Mouse (Mus musculus) E14TG2a.4 (cell line): ENCODE measurements around the gene Dusp18.
A peak's percentile ranks its signal among the peaks of the same experiment; 100 is the strongest.

Source experiments
- H3K27me3 ChIP-seq: 2 replicates; pipeline ENCODE4 v1.6.1; 2014; ENCODE audit warnings: low read length, control low read depth; ENCODE audit not compliant: insufficient read depth
- H3K36me3 ChIP-seq: 2 replicates; pipeline ENCODE4 v1.6.1; 2014; ENCODE audit warnings: low read length, control low read depth; ENCODE audit not compliant: insufficient read depth
- H3K4me1 ChIP-seq: replicated peaks from 2 replicates; pipeline ENCODE4 v1.6.1; 2014; ENCODE audit warnings: low read depth, low read length, control low read depth
- H3K4me3 ChIP-seq: replicated peaks from 2 replicates; pipeline ENCODE4 v1.5.1; 2014; ENCODE audit warnings: mild to moderate bottlenecking, low read length
- H3K9me3 ChIP-seq: 2 replicates; pipeline ENCODE4 v1.6.1; 2014; ENCODE audit warnings: low read length, control low read depth
- CTCF ChIP-seq: conservative IDR thresholded peaks from 2 replicates; pipeline ENCODE4 v1.5.1; 2014; ENCODE audit warnings: low read length
- NANOG ChIP-seq: IDR thresholded peaks from 2 replicates; pipeline ENCODE4 v1.6.1; 2014; ENCODE audit warnings: borderline replicate concordance, low read length, mixed read lengths
- POU5F1 ChIP-seq: IDR thresholded peaks from 2 replicates; pipeline ENCODE4 v1.6.1; 2014; ENCODE audit warnings: low read length, borderline replicate concordance

Gene Dusp18

DNA sequence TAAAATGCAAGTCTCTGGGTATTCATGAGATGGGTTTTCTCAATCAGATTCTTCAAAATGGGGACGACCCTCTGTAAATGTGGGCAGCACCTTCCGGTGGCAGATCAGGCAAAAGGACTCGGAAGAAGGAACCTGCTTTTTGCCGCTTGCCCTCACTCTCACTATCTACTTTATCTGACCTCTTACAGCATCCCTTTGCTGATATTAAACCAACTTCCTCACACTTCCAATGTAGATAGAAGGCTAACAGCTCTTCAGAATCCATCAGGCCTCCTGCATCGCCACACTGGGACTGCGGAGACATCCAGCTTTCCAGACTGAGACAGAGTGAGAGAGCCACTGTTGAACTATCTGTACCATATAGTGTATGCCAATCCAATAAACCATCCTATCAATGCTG is 27.7 kb downstream of the Dusp18 start:
- Histone ChIP-seq H3K27me3 (no peaks in the 10 kb centered on the region), H3K4me1 (peaks cover 14% of the 10 kb centered on the region; the same call in 1 of the 2 replicates), H3K9me3 (no peaks in the 10 kb centered on the region), H3K4me3 (no peak overlapping the region), H3K36me3 (peaks cover 49% of the 10 kb centered on the region)
- TF ChIP-seq POU5F1, result no peak

DNA sequence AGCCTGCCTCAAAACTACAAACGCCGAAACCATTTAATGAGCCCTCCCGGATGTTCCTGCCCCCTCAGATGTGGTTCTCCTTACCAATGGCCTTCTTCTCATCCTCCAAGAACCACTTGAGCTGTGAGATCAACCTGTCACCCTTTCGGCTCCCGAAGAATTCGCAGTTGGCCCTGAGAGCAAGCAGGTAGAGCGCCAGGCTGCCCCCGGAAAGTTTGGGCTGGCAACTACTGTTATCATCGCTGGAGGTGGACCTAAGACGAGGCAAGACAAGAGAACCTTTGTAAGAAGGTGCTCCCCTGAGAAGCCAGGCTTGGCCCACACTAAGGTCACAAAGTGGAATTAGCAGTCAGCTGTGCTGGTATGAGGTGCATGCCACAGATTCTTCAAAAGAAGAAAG is 30.9 kb downstream of the Dusp18 start:
- Histone ChIP-seq H3K27me3 (no peaks in the 10 kb centered on the region), H3K9me3 (peaks cover 6% of the 10 kb centered on the region; the same call in 1 of the 2 replicates), H3K4me3 (no peak overlapping the region), H3K4me1 (peaks cover 19% of the 10 kb centered on the region), H3K36me3 (peaks cover 58% of the 10 kb centered on the region)
- TF ChIP-seq CTCF, result no peak

DNA sequence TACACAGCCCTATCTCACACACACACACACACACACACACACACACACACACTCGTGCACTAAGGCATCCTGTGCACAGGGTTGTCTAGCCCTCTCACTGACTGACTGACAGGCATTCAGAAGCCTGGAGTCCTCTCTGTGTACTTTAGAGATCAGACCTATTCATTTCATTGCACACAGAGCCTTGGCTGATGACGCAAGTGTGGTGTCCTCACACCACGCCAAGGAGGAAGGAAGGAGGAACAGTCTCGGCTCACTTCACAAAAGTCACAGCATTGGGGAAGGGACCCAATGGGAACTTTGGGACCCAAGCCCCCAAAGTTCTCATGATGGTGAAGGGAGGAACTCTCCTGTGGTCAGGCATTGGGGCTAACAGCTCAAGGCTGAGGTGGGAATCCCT is 35.0 kb downstream of the Dusp18 start:
- TF ChIP-seq CTCF, result no peak
- no peak for TF ChIP-seq NANOG
- no peak for TF ChIP-seq POU5F1
- Histone ChIP-seq H3K9me3 (peaks cover 6% of the 10 kb centered on the region; the same call in 1 of the 2 replicates), H3K4me1 (peaks cover 44% of the 10 kb centered on the region), H3K27me3 (no peaks in the 10 kb centered on the region), H3K4me3 (no peak overlapping the region), H3K36me3 (peaks cover 31% of the 10 kb centered on the region)

DNA sequence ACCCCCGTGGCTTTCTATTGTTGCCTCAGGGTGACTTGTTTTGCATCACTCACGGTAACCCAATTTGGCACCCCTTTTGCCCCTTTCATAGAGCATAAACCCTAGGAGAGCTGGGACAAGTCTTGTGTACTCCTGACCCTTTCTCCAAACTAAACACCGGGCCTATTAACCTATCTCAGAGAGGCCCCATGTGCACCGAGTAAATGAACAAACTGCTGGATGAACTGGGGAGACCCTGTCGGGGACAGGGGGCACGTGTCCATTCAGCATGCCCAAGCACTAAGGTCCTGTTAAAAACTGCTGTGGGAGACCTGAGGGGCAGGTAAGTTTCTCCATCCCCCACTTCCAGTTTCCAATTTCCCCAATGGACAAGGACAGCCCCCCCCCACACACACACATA is 35.9 kb downstream of the Dusp18 start:
- H3K36me3 ChIP-seq, result peaks cover 25% of the 10 kb centered on the region
- peaks cover 53% of the 10 kb centered on the region for H3K4me1 ChIP-seq
- peak overlapping the region; percentile 74 for H3K4me3 ChIP-seq
- no peak for TF ChIP-seq CTCF
- no peak for TF ChIP-seq POU5F1
- TF ChIP-seq NANOG, result no peak
- H3K27me3 ChIP-seq, result no peaks in the 10 kb centered on the region
- H3K9me3 ChIP-seq, result peaks cover 6% of the 10 kb centered on the region; the same call in 1 of the 2 replicates

DNA sequence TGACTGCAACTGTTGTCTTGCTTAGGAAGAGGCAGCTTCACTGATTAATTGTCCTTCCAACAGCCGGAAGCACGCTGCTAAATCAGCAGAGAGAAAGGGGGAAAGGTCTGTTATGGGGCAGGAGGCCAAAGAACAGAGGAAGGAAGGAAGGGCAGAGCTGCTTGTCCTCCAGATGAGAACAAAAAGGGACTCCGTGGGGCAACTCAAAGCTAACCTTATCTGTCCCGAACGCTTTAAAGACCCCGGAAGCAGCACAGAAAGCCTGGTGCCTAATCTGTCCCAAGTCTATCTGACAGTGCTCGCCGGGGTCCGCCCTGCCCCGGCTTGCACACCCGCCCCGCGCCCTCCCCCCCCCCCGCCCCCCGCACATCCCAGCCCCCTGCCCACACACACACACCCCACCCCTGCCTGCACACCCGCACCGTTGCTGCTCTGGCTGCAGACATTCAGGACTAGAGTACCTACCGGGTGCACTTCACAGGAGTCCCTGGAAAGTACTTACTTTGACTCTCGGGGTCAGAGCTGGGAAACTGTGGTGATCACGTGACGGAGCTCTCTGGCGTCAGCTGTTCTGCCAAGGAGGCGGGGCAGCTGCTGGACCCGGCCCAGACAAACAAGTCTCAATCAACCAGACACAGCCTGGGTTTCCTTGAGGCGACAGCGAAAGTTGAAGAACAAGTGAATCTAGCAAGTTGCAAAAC is 36.6 kb downstream of the Dusp18 start, which contains the start of gene Tcn2:
Gene Tcn2, minus strand, starts transcription at position 649 of the 701 bp plus-strand sequence.
- Histone ChIP-seq H3K4me1 (peaks cover 59% of the 10 kb centered on the region), H3K36me3 (peaks cover 20% of the 10 kb centered on the region), H3K9me3 (peaks cover 6% of the 10 kb centered on the region; the same call in 1 of the 2 replicates), H3K27me3 (no peaks in the 10 kb centered on the region), H3K4me3 (peak within 1 kb of the TSS; percentile 74)
- TF ChIP-seq POU5F1, result no peak
- TF ChIP-seq CTCF, result no peak
- TF ChIP-seq NANOG, result no peak

DNA sequence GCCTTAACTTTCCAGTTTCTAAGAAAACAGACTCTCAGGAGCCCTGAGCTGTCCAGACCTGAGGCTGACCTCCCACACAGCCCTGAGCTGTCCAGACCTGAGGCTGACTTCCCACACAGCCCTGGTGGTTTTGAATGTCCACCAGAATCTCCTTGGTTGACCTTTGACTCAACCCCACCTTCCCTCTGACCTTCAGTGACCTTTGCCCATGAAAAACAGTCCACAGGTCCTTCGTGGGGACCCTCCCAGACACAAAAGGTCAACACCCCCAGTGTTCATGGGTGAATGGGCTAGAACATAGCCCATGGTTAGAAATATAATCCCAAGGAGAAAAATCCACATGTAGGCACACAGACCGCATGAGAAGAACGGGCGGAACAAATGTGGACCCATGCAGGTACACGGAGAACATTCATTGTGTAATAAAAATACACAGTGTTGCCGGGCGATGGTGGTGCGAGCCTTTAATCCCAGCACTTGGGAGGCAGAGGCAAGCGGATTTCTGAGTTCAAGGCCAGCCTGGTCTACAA is 38.8 kb downstream of the Dusp18 start:
- peaks cover 67% of the 10 kb centered on the region for H3K4me1 ChIP-seq
- no peak for TF ChIP-seq CTCF
- TF ChIP-seq NANOG, result no peak
- no peak for TF ChIP-seq POU5F1
- 0 out of 2 replicates have a peak, but pooled peaks cover 4% of the 10 kb centered on the region for H3K27me3 ChIP-seq
- no peaks in the 10 kb centered on the region for H3K9me3 ChIP-seq
- no peak overlapping the region for H3K4me3 ChIP-seq
- 0 out of 2 replicates have a peak, but pooled peaks cover 4% of the 10 kb centered on the region for H3K36me3 ChIP-seq

DNA sequence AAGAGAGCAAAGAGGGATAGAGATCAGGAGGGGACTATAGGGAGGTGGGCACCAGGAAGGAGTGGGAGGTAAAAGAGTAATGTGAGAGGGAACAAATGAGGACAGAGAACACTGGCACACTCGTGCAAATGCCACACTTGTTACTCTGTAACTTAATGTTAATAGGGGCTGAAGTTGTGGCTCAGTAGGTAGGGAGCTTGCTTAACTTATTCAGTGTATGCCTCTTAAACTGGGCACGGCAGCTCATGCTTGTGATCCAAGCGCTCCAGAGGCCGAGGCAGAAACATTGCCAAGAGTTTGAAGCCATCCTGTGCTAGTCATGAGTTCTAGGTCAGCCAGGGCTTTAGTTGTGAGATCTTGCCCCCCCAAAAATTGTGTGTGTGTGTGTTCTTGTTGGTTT is 40.1 kb downstream of the Dusp18 start:
- Histone ChIP-seq H3K9me3 (no peaks in the 10 kb centered on the region), H3K4me1 (peaks cover 65% of the 10 kb centered on the region), H3K27me3 (0 out of 2 replicates have a peak, but pooled peaks cover 4% of the 10 kb centered on the region), H3K36me3 (0 out of 2 replicates have a peak, but pooled peaks cover 2% of the 10 kb centered on the region), H3K4me3 (no peak overlapping the region)
- TF ChIP-seq CTCF, result no peak
- no peak for TF ChIP-seq NANOG
- TF ChIP-seq POU5F1, result no peak

DNA sequence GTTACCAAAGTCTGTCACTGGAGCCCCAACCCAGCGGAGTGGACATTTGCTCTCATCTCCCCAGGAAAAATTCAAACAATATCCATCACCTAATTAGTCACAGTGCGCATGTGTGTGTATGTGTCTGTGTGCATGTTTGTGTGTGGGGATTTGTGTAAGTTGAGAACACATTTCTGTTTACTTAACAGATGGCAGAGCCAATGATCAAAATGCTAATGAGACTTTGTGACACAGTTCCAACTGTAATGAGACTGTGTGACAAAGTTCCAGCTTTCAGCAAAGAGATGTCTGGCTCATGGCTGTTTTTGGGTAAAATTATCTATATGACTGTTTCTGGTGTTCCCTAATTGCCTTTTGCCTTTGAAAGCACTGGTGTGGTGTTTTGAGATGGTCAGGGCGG is 41.3 kb downstream of the Dusp18 start:
- 0 out of 2 replicates have a peak, but pooled peaks cover 4% of the 10 kb centered on the region for H3K27me3 ChIP-seq
- peaks cover 57% of the 10 kb centered on the region for H3K4me1 ChIP-seq
- H3K36me3 ChIP-seq, result no peaks in the 10 kb centered on the region
- H3K4me3 ChIP-seq, result no peak overlapping the region
- no peaks in the 10 kb centered on the region for H3K9me3 ChIP-seq
- TF ChIP-seq POU5F1 (no peak), CTCF (no peak), NANOG (no peak)

DNA sequence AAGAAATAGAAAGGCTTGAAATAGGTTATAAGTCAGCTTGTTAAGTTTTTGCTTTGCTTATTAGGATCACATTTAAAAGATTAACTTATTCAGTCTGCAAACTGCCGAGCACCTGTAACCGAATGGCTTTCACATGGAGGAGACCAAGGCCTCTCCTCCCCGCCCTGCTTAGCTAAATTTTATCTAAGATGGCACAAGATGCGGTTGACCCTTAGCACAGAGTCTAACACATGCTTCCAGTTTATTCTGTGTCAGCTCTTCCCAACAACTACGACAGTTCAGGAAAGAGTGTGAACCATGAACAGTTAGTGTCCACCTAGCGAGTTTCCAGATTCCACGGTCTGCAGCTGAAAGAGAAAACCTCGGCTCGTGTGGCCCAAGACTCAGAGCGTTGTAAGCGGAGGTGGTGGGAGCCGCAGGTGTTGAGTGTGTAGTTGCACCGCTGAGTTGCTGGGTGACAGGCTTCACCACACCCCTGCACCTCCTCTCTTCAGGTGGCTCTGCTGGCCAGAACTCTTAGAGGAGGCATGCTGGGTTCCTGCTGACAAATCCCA is 42.4 kb downstream of the Dusp18 start:
- Histone ChIP-seq H3K4me3 (no peak overlapping the region), H3K4me1 (peaks cover 55% of the 10 kb centered on the region), H3K36me3 (no peaks in the 10 kb centered on the region), H3K27me3 (0 out of 2 replicates have a peak, but pooled peaks cover 4% of the 10 kb centered on the region), H3K9me3 (no peaks in the 10 kb centered on the region)
- no peak for TF ChIP-seq POU5F1
